Mouse (Mus musculus): ENCODE data around the gene Gramd1c. TPM values are rescaled to one million over a fixed set of nuclear protein-coding genes. Genes with fewer than 3 reads are reported as not detected.

The Gramd1c gene
- total and polyA plus RNA-seq, 3 experiments, result 1.5 to 3.9 (median 3.5) TPM

GRCm38 (mm10) chr16:44029273-44029672, 33.9 kb downstream of the Gramd1c start:
- Histone ChIP-seq H3K9me3 (replicated peaks; ENCODE audit: low read length) (no peaks in the 10 kb centered on the region), H3K27ac (ENCODE audit: insufficient read depth, low read depth) (no peak overlapping the region), H3K4me3 (replicated peaks in 1 of 3; ENCODE audit: low read depth in 2 of 3, low read length in 2 of 3, poor library complexity in 1 of 3) (no peak overlapping the region), H3K27me3 (replicated peaks) (no peaks in the 10 kb centered on the region), H3K79me2 (replicated peaks; ENCODE audit: control insufficient read depth, extremely low read depth, insufficient read depth, poor library complexity, severe bottlenecking) (no peaks in the 10 kb centered on the region), H3K9ac (ENCODE audit: insufficient read depth, low read depth) (no peak overlapping the region), H3K4me2 (ENCODE audit: insufficient read depth, low read depth, poor library complexity, severe bottlenecking) (no peak overlapping the region), H3K4me1 (ENCODE audit: control insufficient read depth in 1 of 2, insufficient read depth in 2 of 2) (peaks cover 7 to 18% of the 10 kb centered on the region in 2 experiments), H3K36me3 (replicated peaks in 1 of 2; ENCODE audit: control insufficient read depth in 1 of 2, insufficient read depth in 1 of 2, low read length in 1 of 2) (no peaks in the 10 kb centered on the region)
- dilution Hi-C loops (cut with MboI; ENCODE audit: extremely low pct_ligation_motif_present, extremely low pct_unique_long_range_greater_than_20kb, low sequenced_read_pairs), result no loop called here
- TF ChIP-seq ZMIZ1 (IDR thresholded peaks at IDR 0.05; ENCODE audit: low read depth, low read length) (no peak), BHLHE40 (IDR thresholded peaks at IDR 0.05; ENCODE audit: low read depth, low read length) (no peak), JUN (IDR thresholded peaks at IDR 0.05; ENCODE audit: insufficient read depth, low read depth, low read length) (no peak), NRF1 (IDR thresholded peaks at IDR 0.05; ENCODE audit: low read depth, low read length) (no peak), ELF1 (IDR thresholded peaks at IDR 0.05; ENCODE audit: low read depth, low read length) (no peak), TCF12 (IDR thresholded peaks at IDR 0.05; ENCODE audit: low read depth, low read length) (no peak), GABPA (IDR thresholded peaks at IDR 0.05; ENCODE audit: insufficient replicate concordance, low read depth, low read length) (no peak), UBTF (IDR thresholded peaks at IDR 0.05; ENCODE audit: low read depth, low read length) (no peak), SIN3A (IDR thresholded peaks at IDR 0.05; ENCODE audit: low read length) (no peak), MXI1 (IDR thresholded peaks at IDR 0.05; ENCODE audit: low read depth, low read length) (no peak)
- in situ Hi-C loops (cut with MboI; ENCODE audit: low pct_ligation_motif_present, low pct_unique_long_range_greater_than_20kb, low sequenced_read_pairs), result no loop called here
- no peak for DNase-seq (ENCODE audit: extremely low read depth)

DNA sequence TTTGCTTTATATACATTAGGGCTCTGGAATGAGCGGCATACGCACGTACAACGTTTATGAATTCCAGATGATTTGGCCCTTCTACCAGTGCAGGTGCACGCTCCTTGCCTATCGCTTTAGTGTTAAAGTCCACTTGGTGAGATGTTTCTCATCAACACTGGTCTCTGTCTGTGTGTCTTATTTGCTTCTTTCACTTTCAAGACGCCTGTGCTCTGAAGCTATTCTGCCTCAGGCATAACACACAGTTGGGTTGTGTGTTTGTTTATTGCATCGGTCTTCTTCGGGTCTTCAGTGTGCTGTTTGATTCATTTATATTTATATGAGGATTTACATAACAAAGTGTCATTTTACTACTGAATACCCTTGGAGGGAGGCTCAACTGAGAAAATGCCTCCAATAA, 36.3 kb downstream of the Gramd1c start:
- Histone ChIP-seq H3K4me2 (ENCODE audit: insufficient read depth, low read depth, poor library complexity, severe bottlenecking) (peak overlapping the region; percentile 98), H3K9ac (ENCODE audit: insufficient read depth, low read depth) (no peak overlapping the region), H3K4me1 (ENCODE audit: control insufficient read depth in 1 of 2, insufficient read depth in 2 of 2) (peaks cover 7 to 18% of the 10 kb centered on the region in 2 experiments), H3K27me3 (replicated peaks) (no peaks in the 10 kb centered on the region), H3K9me3 (replicated peaks; ENCODE audit: low read length) (no peaks in the 10 kb centered on the region), H3K36me3 (replicated peaks in 1 of 2; ENCODE audit: control insufficient read depth in 1 of 2, insufficient read depth in 1 of 2, low read length in 1 of 2) (no peaks in the 10 kb centered on the region), H3K4me3 (replicated peaks in 1 of 3; ENCODE audit: low read depth in 2 of 3, low read length in 2 of 3, poor library complexity in 1 of 3) (peak overlapping the region in 1 of 3 experiments; percentile 37), H3K27ac (ENCODE audit: insufficient read depth, low read depth) (no peak overlapping the region), H3K79me2 (replicated peaks; ENCODE audit: control insufficient read depth, extremely low read depth, insufficient read depth, poor library complexity, severe bottlenecking) (no peaks in the 10 kb centered on the region)
- in situ Hi-C loops (cut with MboI; ENCODE audit: low pct_ligation_motif_present, low pct_unique_long_range_greater_than_20kb, low sequenced_read_pairs), result no loop called here
- DNase-seq (ENCODE audit: extremely low read depth), result no peak
- dilution Hi-C loops (cut with MboI; ENCODE audit: extremely low pct_ligation_motif_present, extremely low pct_unique_long_range_greater_than_20kb, low sequenced_read_pairs), result no loop called here
- TF ChIP-seq CHD2 (IDR thresholded peaks at IDR 0.05; ENCODE audit: low read length) (no peak), GABPA (IDR thresholded peaks at IDR 0.05; ENCODE audit: insufficient replicate concordance, low read depth, low read length) (no peak), MEF2A (IDR thresholded peaks at IDR 0.05; ENCODE audit: borderline replicate concordance, low read depth, low read length) (0 out of 2 replicates have a peak, but pooled peaks have one; percentile 15), SMC3 (IDR thresholded peaks at IDR 0.05; ENCODE audit: low read depth, low read length) (no peak), JUND (conservative IDR thresholded peaks at IDR 0.05; ENCODE audit: low read depth, low read length) (no peak), RAD21 (IDR thresholded peaks at IDR 0.05; ENCODE audit: low read depth, low read length) (no peak), ZNF384 (IDR thresholded peaks at IDR 0.05; ENCODE audit: low read depth, low read length) (no peak), ELF1 (IDR thresholded peaks at IDR 0.05; ENCODE audit: low read depth, low read length) (no peak), TCF12 (IDR thresholded peaks at IDR 0.05; ENCODE audit: low read depth, low read length) (0 out of 2 replicates have a peak, but pooled peaks have one; percentile 12), POLR2A (IDR thresholded peaks at IDR 0.05; ENCODE audit: low read depth, low read length) (no peak), MAX (IDR thresholded peaks at IDR 0.05; ENCODE audit: low read length) (no peak), KAT2A (IDR thresholded peaks at IDR 0.05; ENCODE audit: insufficient replicate concordance, low read length) (no peak), USF2 (conservative IDR thresholded peaks at IDR 0.05; ENCODE audit: low read depth, low read length) (no peak), CTCF (conservative IDR thresholded peaks at IDR 0.05 in 1 of 2, IDR thresholded peaks at IDR 0.05 in 1 of 2; ENCODE audit: low read depth in 2 of 2, low read length in 2 of 2) (no peak), TBP (conservative IDR thresholded peaks at IDR 0.05; ENCODE audit: low read depth, low read length) (no peak), CHD1 (IDR thresholded peaks at IDR 0.05; ENCODE audit: low read depth, low read length) (peak; percentile 77; the same call in 1 of the 2 replicates), JUN (IDR thresholded peaks at IDR 0.05; ENCODE audit: insufficient read depth, low read depth, low read length) (no peak), ZKSCAN1 (IDR thresholded peaks at IDR 0.05; ENCODE audit: borderline replicate concordance, low read depth, low read length) (no peak), USF1 (IDR thresholded peaks at IDR 0.05; ENCODE audit: low read depth, low read length) (no peak), MYC (IDR thresholded peaks at IDR 0.05; ENCODE audit: low read depth, low read length) (no peak), ZMIZ1 (IDR thresholded peaks at IDR 0.05; ENCODE audit: low read depth, low read length) (no peak), IRF4 (IDR thresholded peaks at IDR 0.05; ENCODE audit: low read depth, low read length) (peak; percentile 55; the same call in 1 of the 2 replicates), EP300 (IDR thresholded peaks at IDR 0.05; ENCODE audit: low read length) (peak; percentile 31; the same call in 1 of the 2 replicates), ETS1 (conservative IDR thresholded peaks at IDR 0.05; ENCODE audit: low read depth, low read length) (no peak), MAZ (IDR thresholded peaks at IDR 0.05; ENCODE audit: low read depth, low read length) (no peak), BHLHE40 (IDR thresholded peaks at IDR 0.05; ENCODE audit: low read depth, low read length) (no peak), RCOR1 (conservative IDR thresholded peaks at IDR 0.05; ENCODE audit: low read depth, low read length) (no peak), NRF1 (IDR thresholded peaks at IDR 0.05; ENCODE audit: low read depth, low read length) (no peak), HCFC1 (IDR thresholded peaks at IDR 0.05; ENCODE audit: low read depth, low read length) (peak; percentile 6; the same call in 1 of the 2 replicates), MXI1 (IDR thresholded peaks at IDR 0.05; ENCODE audit: low read depth, low read length) (no peak)

Data from CH12.LX (cell line).